Mouse (Mus musculus) heart, adult 9 months (tissue): ENCODE measurements around the gene Klhl33.

ENCODE experiments used
- DNase-seq, 2 experiments: peaks; one replicate each; pipeline ENCODE4 v3.0.0; 2022; ENCODE audit warnings: low spot score in 2 of 2

Klhl33 gene

GRCm38 (mm10) chr14:50855788-50856187, 41.5 kb downstream of the Klhl33 start:
- no peak for DNase-seq
